Mouse (Mus musculus) induced T-regulatory cell, adult 2 months (primary cell): ENCODE data around the gene Gm45799.

Experiments used
- DNase-seq: peaks from one replicate; pipeline ENCODE4 v3.0.0-alpha.2; 2012; ENCODE audit warnings: low read depth

Gm45799 gene

GRCm38 (mm10) chr7:105640233-105640893, at the start of gene Gm45799, which contains the start of gene Arfip2:
Gene Gm45799, plus strand, starts transcription at chr7:105640552.
Gene Arfip2, minus strand, starts transcription at chr7:105640416.
- peak; percentile 99 for DNase-seq

GRCm38 (mm10) chr7:105602860-105603623, 37.3 kb upstream of the Gm45799 start:
- DNase-seq, result peak; percentile 56

GRCm38 (mm10) chr7:105608467-105608866, 31.9 kb upstream of the Gm45799 start:
- no peak for DNase-seq

GRCm38 (mm10) chr7:105611767-105612166, 28.6 kb upstream of the Gm45799 start:
- no peak for DNase-seq

- DNase-seq, result no peak
Observed at GRCm38 (mm10) chr7:105614400-105614799, 26.0 kb upstream of the Gm45799 start.

GRCm38 (mm10) chr7:105615720-105616119, 24.6 kb upstream of the Gm45799 start:
- no peak for DNase-seq

- DNase-seq, result no peak
Observed at GRCm38 (mm10) chr7:105616561-105616960, 23.8 kb upstream of the Gm45799 start.

- no peak for DNase-seq
Observed at GRCm38 (mm10) chr7:105617810-105618209, 22.5 kb upstream of the Gm45799 start.

GRCm38 (mm10) chr7:105619701-105620100, 20.7 kb upstream of the Gm45799 start:
- DNase-seq, result no peak

GRCm38 (mm10) chr7:105621053-105621452, 19.3 kb upstream of the Gm45799 start:
- no peak for DNase-seq

- no peak for DNase-seq
Observed at GRCm38 (mm10) chr7:105621646-105622292, 18.6 kb upstream of the Gm45799 start.

- no peak for DNase-seq
Observed at GRCm38 (mm10) chr7:105625397-105625796, 15.0 kb upstream of the Gm45799 start.

GRCm38 (mm10) chr7:105628633-105629032, 11.7 kb upstream of the Gm45799 start:
- DNase-seq, result no peak

- peak; percentile 21 for DNase-seq
Observed at GRCm38 (mm10) chr7:105632551-105632972, 7.8 kb upstream of the Gm45799 start.

GRCm38 (mm10) chr7:105633127-105633800, 7.1 kb upstream of the Gm45799 start, which contains the start of gene Trim3:
Gene Trim3, minus strand, starts transcription at chr7:105633571.
- peak; percentile 85 for DNase-seq

GRCm38 (mm10) chr7:105633801-105634135, 6.6 kb upstream of the Gm45799 start:
- DNase-seq, result no peak

- DNase-seq, result no peak
Observed at GRCm38 (mm10) chr7:105634272-105634920, 6.0 kb upstream of the Gm45799 start.

GRCm38 (mm10) chr7:105635726-105636125, 4.6 kb upstream of the Gm45799 start:
- DNase-seq, result no peak

- no peak for DNase-seq
Observed at GRCm38 (mm10) chr7:105638776-105639175, 1.6 kb upstream of the Gm45799 start.

GRCm38 (mm10) chr7:105639304-105639703, 1.0 kb upstream of the Gm45799 start:
- DNase-seq, result no peak

GRCm38 (mm10) chr7:105639756-105640155, 596 bp upstream of the Gm45799 start, which contains the start of gene Timm10b:
Gene Timm10b, plus strand, starts transcription at chr7:105640056.
- no peak for DNase-seq

- no peak for DNase-seq
Observed at GRCm38 (mm10) chr7:105640894-105641255, 523 bp downstream of the Gm45799 start.
